Mouse (Mus musculus) testis, adult 2 months (tissue): ENCODE measurements around the gene Pou3f4.

Experiments
- CTCF ChIP-seq: fragments of 200-500 bp; IDR thresholded peaks from 2 replicates; pipeline ENCODE4 v1.5.1; 2012; ENCODE audit warnings: low read depth, mild to moderate bottlenecking, inconsistent platforms, low read length, moderate library complexity; ENCODE audit not compliant: control insufficient read depth, insufficient read depth, insufficient replicate concordance
- POLR2A ChIP-seq: fragments of 200-500 bp; IDR thresholded peaks from 2 replicates; pipeline ENCODE4 v1.6.1; 2012; ENCODE audit warnings: low read depth, mild to moderate bottlenecking, inconsistent platforms, low read length, moderate library complexity; ENCODE audit not compliant: control insufficient read depth

GRCm38 (mm10) chrX:110765939-110766338, 48.1 kb upstream of the Pou3f4 start:
- TF ChIP-seq CTCF (no peak), POLR2A (no peak)
